ENCODE assay signal across 17 mouse cellular contexts in the genomic region with DNA sequence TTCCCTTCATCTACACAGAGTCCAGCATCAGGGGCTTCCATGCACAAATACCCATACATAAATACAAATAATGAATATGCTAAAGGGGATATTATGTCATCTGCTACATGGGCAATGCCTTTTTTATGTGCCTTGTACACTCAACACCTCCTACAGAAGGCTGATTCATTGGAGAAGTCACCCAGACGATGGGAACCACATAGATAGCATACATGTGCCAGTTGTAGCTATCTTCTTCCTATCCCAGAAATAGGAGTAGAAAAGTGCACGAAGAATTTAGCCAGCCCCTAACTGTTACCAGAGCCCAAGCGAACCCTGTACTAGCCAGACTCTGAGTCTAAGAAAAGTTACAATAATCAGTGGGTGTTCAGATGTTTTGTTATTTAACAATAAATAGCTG.
"Had no signal": no experiment of that assay in that cellular context is flagged by ENCODE, and none has a peak within 500 bp of the region (broad histone marks: within the 10 kb centered on the region; RNA-seq: fewer than 3 reads in every experiment).

No protein-coding gene starts in this region.

- H3K4me3 ChIP-seq: midbrain, embryonic 10.5 days; midbrain, embryonic 12.5 days; myocyte; neural tube, embryonic 13.5 days; neural tube, embryonic 15.5 days had no signal

- H3K36me3 ChIP-seq: midbrain, embryonic 12.5 days; neural tube, embryonic 13.5 days; neural tube, embryonic 15.5 days had no signal

- H3K9ac ChIP-seq: liver, embryonic 14.5 days; lung, embryonic 14.5 days; midbrain, embryonic 12.5 days; neural tube, embryonic 13.5 days; neural tube, embryonic 15.5 days had no signal

- H3K27me3 ChIP-seq: midbrain, embryonic 12.5 days; neural tube, embryonic 13.5 days; neural tube, embryonic 15.5 days had no signal

- H3K27ac ChIP-seq: liver, embryonic 14.5 days; midbrain, embryonic 10.5 days; midbrain, embryonic 12.5 days; neural tube, embryonic 13.5 days; neural tube, embryonic 15.5 days had no signal

- ATAC-seq: midbrain, embryonic 16.5 days had no signal

- H3K9me3 ChIP-seq: midbrain, embryonic 10.5 days; midbrain, embryonic 12.5 days; neural tube, embryonic 13.5 days; neural tube, embryonic 15.5 days had no signal

- H3K4me1 ChIP-seq: midbrain, embryonic 10.5 days; midbrain, embryonic 12.5 days; neural tube, embryonic 13.5 days had no signal

- H3K4me2 ChIP-seq: lung, embryonic 14.5 days; midbrain, embryonic 12.5 days; neural tube, embryonic 13.5 days; neural tube, embryonic 15.5 days had no signal

- DNase-seq: lung, adult 18-20 months; lung, embryonic 14.5 days; lung, postnatal 10 days; lung, postnatal 4 days; midbrain, embryonic 14.5 days; retina, postnatal 1 day; spleen, adult 18-20 months; thymus, adult 2 months; thymus, postnatal 25 days; thymus, postnatal 4 days had no signal
